Mouse (Mus musculus): Measurements from ENCODE around the gene Usf3.

Gene Usf3

GRCm38 (mm10) chr16:44237836-44238235 lies 64.8 kb downstream of the Usf3 start:
- DNase-seq (ENCODE audit: low spot score in 2 of 2), result no peak

- no peak for DNase-seq (ENCODE audit: low spot score in 2 of 2)
Observed at GRCm38 (mm10) chr16:44238835-44239263, 65.8 kb downstream of the Usf3 start.

GRCm38 (mm10) chr16:44240406-44240805 lies 67.4 kb downstream of the Usf3 start:
- no peak for DNase-seq (ENCODE audit: low spot score in 2 of 2)

- DNase-seq (ENCODE audit: low spot score in 2 of 2), result peak; percentile 63 to 83
Observed at GRCm38 (mm10) chr16:44242633-44243032, 69.6 kb downstream of the Usf3 start.

- no peak for DNase-seq (ENCODE audit: low spot score in 2 of 2)
Observed at GRCm38 (mm10) chr16:44243323-44243722, 70.3 kb downstream of the Usf3 start.

GRCm38 (mm10) chr16:44249985-44250384 lies 76.9 kb downstream of the Usf3 start:
- DNase-seq (ENCODE audit: low spot score in 2 of 2), result no peak

- no peak for DNase-seq (ENCODE audit: low spot score in 2 of 2)
Observed at GRCm38 (mm10) chr16:44252735-44253134, 79.7 kb downstream of the Usf3 start.

GRCm38 (mm10) chr16:44253797-44254634 lies 81.0 kb downstream of the Usf3 start:
- DNase-seq (ENCODE audit: low spot score in 2 of 2), result no peak

- DNase-seq (ENCODE audit: low spot score in 2 of 2), result peak in 1 of 2 experiments; percentile 71
Observed at GRCm38 (mm10) chr16:44254698-44255097, 81.7 kb downstream of the Usf3 start.

GRCm38 (mm10) chr16:44257476-44257875 lies 84.4 kb downstream of the Usf3 start:
- DNase-seq (ENCODE audit: low spot score in 2 of 2), result no peak

- no peak for DNase-seq (ENCODE audit: low spot score in 2 of 2)
Observed at GRCm38 (mm10) chr16:44264916-44265315, 91.9 kb downstream of the Usf3 start.

- no peak for DNase-seq (ENCODE audit: low spot score in 2 of 2)
Observed at GRCm38 (mm10) chr16:44265562-44265961, 92.5 kb downstream of the Usf3 start.

GRCm38 (mm10) chr16:44268541-44269215 lies 95.6 kb downstream of the Usf3 start:
- DNase-seq (ENCODE audit: low spot score in 2 of 2), result no peak

- DNase-seq (ENCODE audit: low spot score in 2 of 2), result no peak
Observed at GRCm38 (mm10) chr16:44269578-44269977, 96.5 kb downstream of the Usf3 start.

- DNase-seq (ENCODE audit: low spot score in 2 of 2), result no peak
Observed at GRCm38 (mm10) chr16:44270606-44271005, 97.6 kb downstream of the Usf3 start.

GRCm38 (mm10) chr16:44271371-44272038 lies 98.5 kb downstream of the Usf3 start:
- DNase-seq (ENCODE audit: low spot score in 2 of 2), result no peak
